Mouse (Mus musculus) lung, postnatal 14 days (tissue): Measurements from ENCODE around the gene Ndufb3.
"Not testable (repeated sequence)": the region's sequence is repeated elsewhere in the genome, so short reads cannot be mapped to it uniquely, and the experiment has no call there.

Source experiments
- DNase-seq: peaks from one replicate; pipeline ENCODE4 v3.0.0; 2021

Ndufb3 gene

GRCm38 (mm10) chr1:58586171-58586997 is at the start of gene Ndufb3, which contains the start of gene Fam126b:
TSS of gene Ndufb3 (plus strand) at chr1:58586384.
TSS of gene Fam126b (minus strand) at chr1:58586323.
- peak; percentile 90 for DNase-seq

GRCm38 (mm10) chr1:58541386-58541785 is 44.8 kb upstream of the Ndufb3 start:
- no peak for DNase-seq

- not testable (repeated sequence) for DNase-seq
Measured at GRCm38 (mm10) chr1:58560370-58560769, 25.8 kb upstream of the Ndufb3 start.

GRCm38 (mm10) chr1:58562455-58562854 is 23.7 kb upstream of the Ndufb3 start:
- peak; percentile 61 for DNase-seq

- no peak for DNase-seq
Measured at GRCm38 (mm10) chr1:58564981-58565380, 21.2 kb upstream of the Ndufb3 start.

- no peak for DNase-seq
Measured at GRCm38 (mm10) chr1:58566621-58567020, 19.6 kb upstream of the Ndufb3 start.

- no peak for DNase-seq
Measured at GRCm38 (mm10) chr1:58568456-58569130, 17.6 kb upstream of the Ndufb3 start.

GRCm38 (mm10) chr1:58570437-58570836 is 15.7 kb upstream of the Ndufb3 start:
- no peak for DNase-seq

GRCm38 (mm10) chr1:58579179-58579578 is 7.0 kb upstream of the Ndufb3 start:
- DNase-seq: peak; percentile 40

- DNase-seq: no peak
Measured at GRCm38 (mm10) chr1:58582611-58583010, 3.6 kb upstream of the Ndufb3 start.

GRCm38 (mm10) chr1:58584271-58584670 is 1.9 kb upstream of the Ndufb3 start:
- DNase-seq: no peak

GRCm38 (mm10) chr1:58585373-58586170 is 612 bp upstream of the Ndufb3 start:
- peak; percentile 2 for DNase-seq

- no peak for DNase-seq
Measured at GRCm38 (mm10) chr1:58587491-58587890, 1.3 kb downstream of the Ndufb3 start.

GRCm38 (mm10) chr1:58602681-58603080 is 16.5 kb downstream of the Ndufb3 start:
- DNase-seq: no peak

GRCm38 (mm10) chr1:58603738-58604137 is 17.6 kb downstream of the Ndufb3 start:
- no peak for DNase-seq

- DNase-seq: not testable (repeated sequence)
Measured at GRCm38 (mm10) chr1:58609591-58609990, 23.4 kb downstream of the Ndufb3 start.

- peak; percentile 25 for DNase-seq
Measured at GRCm38 (mm10) chr1:58610166-58610565, 24.0 kb downstream of the Ndufb3 start.

- DNase-seq: no peak
Measured at GRCm38 (mm10) chr1:58610611-58611010, 24.4 kb downstream of the Ndufb3 start.

- no peak for DNase-seq
Measured at GRCm38 (mm10) chr1:58613786-58614185, 27.6 kb downstream of the Ndufb3 start.

GRCm38 (mm10) chr1:58614424-58614823 is 28.2 kb downstream of the Ndufb3 start:
- DNase-seq: peak; percentile 32

- DNase-seq: peak; percentile 21
Measured at GRCm38 (mm10) chr1:58615146-58615545, 29.0 kb downstream of the Ndufb3 start.

- no peak for DNase-seq
Measured at GRCm38 (mm10) chr1:58616176-58616575, 30.0 kb downstream of the Ndufb3 start.

- no peak for DNase-seq
Measured at GRCm38 (mm10) chr1:58617076-58617475, 30.9 kb downstream of the Ndufb3 start.
